Mouse (Mus musculus) lung, adult 2 months (tissue): Measurements from ENCODE around the gene Kat7. TPM values are rescaled to one million over a fixed set of nuclear protein-coding genes. Genes with fewer than 3 reads are reported as not detected.

Experiments
- DNase-seq: peaks from one replicate; pipeline ENCODE4 v3.0.0; 2022
- H3K4me1 ChIP-seq: fragments of 200-500 bp; 2 replicates; pipeline ENCODE4 v1.6.1; 2011; ENCODE audit warnings: low read length; ENCODE audit not compliant: control insufficient read depth, insufficient read depth
- H3K4me3 ChIP-seq: fragments of 200-500 bp; replicated peaks from 2 replicates; pipeline ENCODE3; 2011; ENCODE audit warnings: low read depth, mild to moderate bottlenecking, control low read depth, low read length; ENCODE audit errors: extremely low read depth
- CTCF ChIP-seq: fragments of 200-500 bp; IDR thresholded peaks from 2 replicates; pipeline ENCODE4 v1.5.1; 2011; ENCODE audit warnings: mild to moderate bottlenecking, low read length, control low read depth; ENCODE audit not compliant: insufficient read depth
- POLR2A ChIP-seq: fragments of 200-500 bp; IDR thresholded peaks from 2 replicates; pipeline ENCODE4 v1.6.1; 2011; ENCODE audit warnings: low read depth, mild to moderate bottlenecking, control low read depth, low read length, borderline replicate concordance; ENCODE audit errors: extremely low read depth
- WGBS: fragments of 180-500 bp; shearing (Covaris S2); methylation state at CpG from one replicate; pipeline ENCODE4 v1.1.7; 2018; 5-methylcytosine and 5-hydroxymethylcytosine counted together
- polyA plus RNA-seq: library from polyadenylated mRNA; depleted of rRNA; stranded (reverse); fragments of >200 nt; gene quantifications from 2 replicates; pipeline ENCODE4 v1.2.3, GENCODE M21; 2012

Kat7 gene
- polyA plus RNA-seq, 1 experiment, result 37.2 TPM

DNA sequence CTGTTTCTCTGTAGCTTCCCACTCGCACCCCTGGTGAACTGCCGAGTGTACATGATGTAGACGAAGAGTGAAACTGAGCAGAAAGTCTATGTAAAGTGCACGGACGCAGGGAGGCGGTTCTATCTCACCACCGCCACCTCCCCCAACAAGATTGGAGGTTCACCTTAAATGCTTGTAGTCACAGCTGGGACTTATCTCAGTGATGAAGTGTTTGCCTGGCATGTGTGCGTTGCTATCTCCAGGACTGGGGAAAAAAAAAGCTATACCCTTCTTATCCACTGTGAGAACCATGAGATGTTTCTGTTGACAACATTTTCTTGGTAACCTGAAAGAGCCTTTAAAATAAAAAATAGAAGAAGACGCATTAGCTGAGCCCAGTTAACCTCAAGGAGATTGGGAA lies 8.1 kb upstream of the Kat7 start:
- DNase-seq, result no peak
- Histone ChIP-seq H3K4me1 (no peaks in the 10 kb centered on the region), H3K4me3 (no peak overlapping the region)
- no peak for TF ChIP-seq CTCF
- no peak for TF ChIP-seq POLR2A
- WGBS, result 64% methylated on average over 9 of the region's 9 CpGs

DNA sequence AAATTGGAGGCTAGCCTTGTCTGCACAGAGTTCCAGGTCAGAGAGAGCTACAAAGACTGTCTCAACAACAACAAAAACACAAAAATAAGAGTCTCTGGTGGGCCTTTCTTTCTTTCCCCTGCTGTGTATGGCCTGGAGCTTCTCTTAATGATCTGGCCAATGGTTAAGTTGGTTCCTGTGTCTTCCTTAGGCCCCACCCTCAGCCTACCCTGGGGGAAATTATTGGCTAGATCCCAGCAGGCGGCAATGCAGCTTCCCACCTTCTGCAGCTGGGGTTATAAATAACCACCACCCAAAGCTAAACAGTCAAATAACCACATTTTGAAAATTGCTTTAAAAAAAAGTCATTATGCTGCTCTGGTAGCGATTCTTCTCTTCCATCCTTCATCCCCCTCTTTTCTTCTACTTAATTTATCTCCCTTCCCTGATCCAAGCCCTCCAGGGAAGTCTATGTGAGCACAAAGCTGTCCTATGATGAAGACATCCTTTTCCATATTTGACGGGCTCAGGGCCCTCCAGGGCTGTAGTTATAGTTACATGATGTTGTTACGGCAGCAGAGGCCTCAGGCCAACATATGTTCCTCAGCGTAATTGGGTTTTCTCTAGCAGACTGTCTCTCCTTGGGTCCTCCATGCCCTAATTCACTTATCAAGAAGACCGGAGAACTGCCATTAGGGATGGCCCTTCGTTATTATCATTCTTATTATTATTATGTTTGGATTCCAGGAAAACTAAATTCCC lies 5.3 kb upstream of the Kat7 start:
- Histone ChIP-seq H3K4me3 (no peak overlapping the region), H3K4me1 (peaks cover 3% of the 10 kb centered on the region; the same call in 1 of the 2 replicates)
- DNase-seq, result no peak
- TF ChIP-seq CTCF (no peak), POLR2A (no peak)
- WGBS, result 82% methylated on average over 7 of the region's 7 CpGs

DNA sequence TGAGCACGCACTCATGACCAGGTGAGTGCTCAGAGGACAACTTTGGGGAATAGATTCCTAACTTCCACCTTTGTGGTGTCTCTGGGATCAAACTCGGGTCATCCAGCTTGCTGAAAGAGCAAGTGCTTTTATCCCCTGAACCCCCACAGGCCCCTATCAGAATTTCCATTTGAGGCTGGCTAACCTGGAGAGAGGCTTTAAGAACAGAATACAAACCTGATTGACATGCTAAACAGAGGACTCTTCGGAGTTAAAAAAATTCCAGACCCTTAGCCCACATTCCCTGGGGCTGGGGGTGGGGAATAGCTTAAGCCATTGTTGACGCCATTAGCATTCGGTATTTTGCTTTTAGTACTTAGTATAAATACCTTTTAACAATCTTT lies 1.4 kb upstream of the Kat7 start:
- H3K4me3 ChIP-seq, result no peak overlapping the region
- no peak for TF ChIP-seq POLR2A
- no peak for TF ChIP-seq CTCF

DNA sequence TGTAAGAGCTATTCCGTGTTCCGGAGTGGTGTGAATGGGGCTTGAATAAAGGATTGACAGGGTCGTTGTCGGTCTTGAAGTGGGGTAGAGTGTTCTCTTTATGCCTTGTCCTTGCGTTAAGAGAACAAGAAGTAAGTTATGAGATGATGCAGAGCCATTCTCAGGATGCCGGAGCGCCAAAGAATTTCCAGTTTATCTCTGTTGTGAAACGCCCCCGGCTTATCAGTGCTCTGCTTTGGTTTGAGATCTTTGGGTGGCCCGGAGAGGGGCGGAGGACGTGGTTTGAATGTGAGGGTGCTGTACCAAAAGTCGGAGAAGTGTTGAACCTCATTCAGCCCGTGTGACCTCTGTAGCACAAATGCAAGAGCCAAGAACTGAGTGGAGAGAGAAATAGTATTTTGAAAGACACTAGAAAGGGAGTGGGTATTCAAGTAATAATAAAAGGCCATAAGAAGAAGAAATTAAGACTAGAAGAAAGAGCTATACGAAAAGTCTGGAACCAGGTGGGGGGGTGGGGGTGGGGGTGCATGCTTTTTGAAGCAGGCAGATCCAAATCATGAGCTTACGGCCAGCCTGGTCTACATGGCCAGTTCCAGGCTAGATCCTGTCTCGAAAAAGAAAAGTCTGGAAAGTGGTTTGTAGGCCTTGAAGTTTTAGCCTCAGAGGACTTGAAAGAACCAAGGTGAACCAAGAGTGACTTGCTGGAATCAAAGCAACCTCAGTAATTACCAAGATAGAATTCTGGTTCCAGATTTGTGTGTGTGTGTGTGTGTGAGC lies 790 bp upstream of the Kat7 start:
- TF ChIP-seq CTCF, result no peak
- TF ChIP-seq POLR2A, result no peak
- DNase-seq, result peak; percentile 58
- WGBS, result 5% methylated on average over 17 of the region's 17 CpGs
- Histone ChIP-seq H3K4me1 (peaks cover 5% of the 10 kb centered on the region), H3K4me3 (peak overlapping the region; percentile 71)

More for the DNA sequence above, 1.4 kb upstream of the Kat7 start:
- DNase-seq, result no peak
- peaks cover 5% of the 10 kb centered on the region for H3K4me1 ChIP-seq
- 55% methylated on average over 5 of the region's 5 CpGs for WGBS

DNA sequence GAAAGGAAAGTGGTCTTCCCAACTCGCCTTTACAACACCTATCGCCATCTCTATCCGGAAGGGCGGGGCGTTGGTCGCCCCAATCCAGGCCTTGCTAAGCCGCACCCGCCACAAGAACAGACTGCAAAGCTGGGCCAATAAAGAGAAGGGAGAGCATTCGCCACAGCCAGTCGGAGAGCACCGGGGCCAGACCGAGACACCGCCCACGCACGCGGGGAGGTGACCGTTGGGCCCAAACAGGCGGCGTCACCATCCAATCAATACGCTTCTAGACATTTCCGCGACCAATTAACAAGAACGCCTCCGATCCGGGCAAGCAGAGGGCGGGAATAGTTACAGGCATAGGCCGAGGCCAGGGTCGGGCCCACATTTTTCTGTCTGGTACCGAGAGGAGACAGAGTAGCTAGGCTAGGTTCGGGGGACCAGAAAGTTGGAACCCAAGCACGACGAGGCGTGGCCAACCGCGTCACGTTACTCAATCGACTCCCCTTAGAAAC lies 488 bp downstream of the Kat7 start:
- Histone ChIP-seq H3K4me3 (peak overlapping the region; percentile 92), H3K4me1 (peaks cover 5% of the 10 kb centered on the region)
- DNase-seq, result peak; percentile 89
- under 1% methylated on average over 37 of the region's 37 CpGs for WGBS
- TF ChIP-seq CTCF (no peak), POLR2A (peak; percentile 75)

DNA sequence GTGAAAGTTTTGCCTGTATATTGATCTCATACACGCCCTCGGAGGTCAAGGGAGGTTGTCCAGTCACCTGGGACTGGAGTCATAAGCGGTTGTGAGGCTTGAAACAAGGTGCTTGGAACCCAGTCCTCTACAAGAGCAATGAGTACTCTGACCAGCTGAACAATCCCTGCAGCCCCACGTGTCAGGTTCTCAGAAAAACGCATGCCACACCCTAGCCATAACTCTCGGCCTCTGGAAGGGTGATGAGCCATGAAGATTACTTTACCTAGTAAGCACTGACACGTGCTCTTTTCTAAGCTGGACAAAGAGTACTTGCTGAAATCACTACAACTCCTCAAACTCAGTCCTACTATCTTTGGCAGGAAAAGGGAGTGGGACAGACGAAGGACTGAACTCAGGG lies 2.5 kb downstream of the Kat7 start:
- no peak for DNase-seq
- TF ChIP-seq CTCF (no peak), POLR2A (no peak)
- Histone ChIP-seq H3K4me1 (peaks cover 5% of the 10 kb centered on the region), H3K4me3 (no peak overlapping the region)
- WGBS, result 69% methylated on average over 8 of the region's 8 CpGs

DNA sequence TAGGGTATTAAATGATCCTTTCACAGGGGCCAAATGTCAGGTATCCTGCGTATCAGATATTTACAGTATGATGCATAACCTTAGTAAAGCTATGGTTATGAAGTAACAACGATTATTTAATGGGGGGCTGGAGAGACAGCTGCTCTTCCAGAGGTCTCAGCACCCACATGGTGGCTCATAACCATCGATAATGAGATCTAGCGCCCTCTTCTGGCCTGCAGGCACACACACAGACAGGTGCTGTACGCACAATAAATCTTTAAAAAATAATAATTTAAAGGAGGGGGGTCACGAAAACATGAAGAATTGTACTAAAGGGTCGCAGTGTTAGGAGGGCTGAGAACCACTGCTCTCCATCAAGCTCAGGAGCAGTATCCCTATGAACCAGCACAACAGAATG lies 4.4 kb downstream of the Kat7 start:
- no peak overlapping the region for H3K4me3 ChIP-seq
- TF ChIP-seq POLR2A, result no peak
- TF ChIP-seq CTCF, result no peak
- H3K4me1 ChIP-seq, result peaks cover 2% of the 10 kb centered on the region; the same call in 1 of the 2 replicates
- DNase-seq, result no peak
- 91% methylated on average over 7 of the region's 7 CpGs for WGBS

DNA sequence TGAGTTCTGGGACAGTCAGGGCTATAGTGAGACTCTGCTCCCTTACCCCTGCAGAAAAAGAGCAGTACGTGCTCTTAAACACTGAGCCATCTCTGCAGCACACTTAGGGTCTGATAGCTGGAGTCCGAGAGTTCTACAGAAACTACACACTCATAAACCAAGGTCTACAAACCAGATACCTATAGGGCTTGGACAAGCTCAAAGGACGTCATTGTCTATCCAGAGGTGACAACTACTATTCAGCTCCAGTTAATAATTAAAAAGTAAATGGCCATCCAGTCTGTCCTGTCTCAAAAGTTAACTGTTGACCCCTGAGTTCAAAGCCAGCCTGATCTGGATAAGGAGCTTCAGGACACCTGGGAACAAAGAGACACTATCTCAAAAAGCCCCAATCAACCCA lies 8.3 kb downstream of the Kat7 start:
- TF ChIP-seq POLR2A (no peak), CTCF (no peak)
- WGBS, result 82% methylated on average over 3 of the region's 3 CpGs

DNA sequence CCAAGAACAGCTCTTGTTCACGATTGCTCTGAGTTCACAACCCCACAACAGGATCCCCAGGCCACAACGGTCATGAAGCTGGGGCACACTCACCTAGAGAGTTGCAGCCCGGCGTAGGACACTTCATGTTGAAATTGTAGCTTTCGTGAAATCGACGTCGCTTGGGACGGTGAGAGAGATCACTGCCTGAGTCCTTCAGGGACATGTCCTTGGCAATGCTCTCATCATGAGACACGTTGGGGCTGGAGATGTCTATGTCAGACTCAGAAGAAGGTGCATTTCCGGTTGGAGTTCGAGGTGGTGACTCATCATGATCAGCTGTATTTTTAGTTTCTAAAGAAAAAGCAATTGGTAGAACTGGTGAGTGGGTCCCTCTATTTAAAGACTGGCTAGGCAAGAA lies 10.2 kb downstream of the Kat7 start:
- Histone ChIP-seq H3K4me1 (no peaks in the 10 kb centered on the region; the same call in 1 of the 2 replicates), H3K4me3 (no peak overlapping the region)
- WGBS, result 82% methylated on average over 12 of the region's 12 CpGs
- TF ChIP-seq CTCF (no peak), POLR2A (no peak)
- no peak for DNase-seq

More for the DNA sequence above, 8.3 kb downstream of the Kat7 start:
- H3K4me1 ChIP-seq, result no peaks in the 10 kb centered on the region; the same call in 1 of the 2 replicates
- no peak overlapping the region for H3K4me3 ChIP-seq
- DNase-seq, result no peak

DNA sequence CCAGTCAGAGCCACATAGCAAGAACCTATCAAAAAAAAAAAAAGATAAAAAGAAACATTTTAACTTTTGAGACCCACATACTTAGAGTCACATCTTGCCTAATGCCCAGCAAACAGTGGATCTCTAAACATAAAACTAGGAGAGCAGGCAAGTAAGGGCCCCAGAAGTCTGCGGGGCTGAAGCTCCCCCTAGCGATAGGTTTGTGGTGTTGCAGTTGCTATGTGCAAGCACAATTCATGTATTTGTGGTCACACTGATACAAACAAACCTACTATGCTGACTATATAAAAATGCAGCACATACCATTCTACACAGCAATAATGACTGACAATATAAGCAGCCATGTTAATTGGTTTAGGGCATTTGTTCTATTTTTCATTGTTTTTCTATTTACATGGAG lies 11.9 kb downstream of the Kat7 start:
- TF ChIP-seq POLR2A, result no peak
- TF ChIP-seq CTCF, result peak; percentile 96
- WGBS, result 3% methylated on average over 2 of the region's 2 CpGs
- no peak for DNase-seq
- peaks cover 5% of the 10 kb centered on the region for H3K4me1 ChIP-seq
- no peak overlapping the region for H3K4me3 ChIP-seq
